Mouse (Mus musculus): Measurements from ENCODE around the gene Zbtb8os. TPM values are rescaled to one million over a fixed set of nuclear protein-coding genes. Genes with fewer than 3 reads are reported as not detected.

Zbtb8os gene
- polyA plus RNA-seq, 1 experiment from 2014 or later = 94.5 TPM

GRCm38 (mm10) chr4:129289671-129290070 lies 45.8 kb upstream of the Zbtb8os start:
- H3K9me3 ChIP-seq (ENCODE audit: control insufficient read depth) = 0 out of 2 replicates have a peak, but pooled peaks cover 2% of the 10 kb centered on the region
- H3K27ac ChIP-seq (ENCODE audit: low read depth, low read length) = no peak overlapping the region
- no peak for ATAC-seq
- no peak overlapping the region for H3K4me3 ChIP-seq (ENCODE audit: low read depth, low read length)
- H3K27me3 ChIP-seq (replicated peaks; ENCODE audit: control insufficient read depth, insufficient read depth, low read length) = no peaks in the 10 kb centered on the region
- H3K4me2 ChIP-seq (replicated peaks; ENCODE audit: low read depth) = no peak overlapping the region
- no peaks in the 10 kb centered on the region for H3K4me1 ChIP-seq (replicated peaks; ENCODE audit: control insufficient read depth, insufficient read depth, low read length)
- WGBS = 89% methylated on average over 8 of the region's 8 CpGs
- no peak overlapping the region for H3K9ac ChIP-seq (ENCODE audit: low read depth, low read length)
- H3K36me3 ChIP-seq (ENCODE audit: control insufficient read depth, insufficient read depth) = no peaks in the 10 kb centered on the region
- no peak for TF ChIP-seq CTCF (IDR thresholded peaks at IDR 0.05; ENCODE audit: low read depth)

GRCm38 (mm10) chr4:129292831-129293230 lies 42.7 kb upstream of the Zbtb8os start:
- 70% methylated on average over 7 of the region's 7 CpGs for WGBS
- no peak for TF ChIP-seq CTCF (IDR thresholded peaks at IDR 0.05; ENCODE audit: low read depth)
- no peak for ATAC-seq
- Histone ChIP-seq H3K27ac (ENCODE audit: low read depth, low read length) (no peak overlapping the region), H3K9me3 (ENCODE audit: control insufficient read depth) (no peaks in the 10 kb centered on the region), H3K4me2 (replicated peaks; ENCODE audit: low read depth) (no peak overlapping the region), H3K4me1 (replicated peaks; ENCODE audit: control insufficient read depth, insufficient read depth, low read length) (no peaks in the 10 kb centered on the region), H3K9ac (ENCODE audit: low read depth, low read length) (no peak overlapping the region), H3K27me3 (replicated peaks; ENCODE audit: control insufficient read depth, insufficient read depth, low read length) (no peaks in the 10 kb centered on the region), H3K36me3 (ENCODE audit: control insufficient read depth, insufficient read depth) (no peaks in the 10 kb centered on the region), H3K4me3 (ENCODE audit: low read depth, low read length) (no peak overlapping the region)

- Histone ChIP-seq H3K4me1 (replicated peaks; ENCODE audit: control insufficient read depth, insufficient read depth, low read length) (no peaks in the 10 kb centered on the region), H3K4me2 (replicated peaks; ENCODE audit: low read depth) (no peak overlapping the region), H3K9ac (ENCODE audit: low read depth, low read length) (no peak overlapping the region), H3K36me3 (ENCODE audit: control insufficient read depth, insufficient read depth) (no peaks in the 10 kb centered on the region), H3K9me3 (ENCODE audit: control insufficient read depth) (no peaks in the 10 kb centered on the region), H3K27ac (ENCODE audit: low read depth, low read length) (no peak overlapping the region), H3K4me3 (ENCODE audit: low read depth, low read length) (no peak overlapping the region), H3K27me3 (replicated peaks; ENCODE audit: control insufficient read depth, insufficient read depth, low read length) (no peaks in the 10 kb centered on the region)
- WGBS = 47% methylated on average over 16 of the region's 16 CpGs
- ATAC-seq = no peak
- TF ChIP-seq CTCF (IDR thresholded peaks at IDR 0.05; ENCODE audit: low read depth) = no peak
Measured at GRCm38 (mm10) chr4:129293702-129294101, 41.8 kb upstream of the Zbtb8os start.

- no peak overlapping the region for H3K27ac ChIP-seq (ENCODE audit: low read depth, low read length)
- H3K9ac ChIP-seq (ENCODE audit: low read depth, low read length) = no peak overlapping the region
- H3K4me3 ChIP-seq (ENCODE audit: low read depth, low read length) = no peak overlapping the region
- no peak overlapping the region for H3K4me2 ChIP-seq (replicated peaks; ENCODE audit: low read depth)
- H3K4me1 ChIP-seq (replicated peaks; ENCODE audit: control insufficient read depth, insufficient read depth, low read length) = no peaks in the 10 kb centered on the region
- no peaks in the 10 kb centered on the region for H3K27me3 ChIP-seq (replicated peaks; ENCODE audit: control insufficient read depth, insufficient read depth, low read length)
- ATAC-seq = no peak
- no peaks in the 10 kb centered on the region for H3K9me3 ChIP-seq (ENCODE audit: control insufficient read depth)
- no peaks in the 10 kb centered on the region for H3K36me3 ChIP-seq (ENCODE audit: control insufficient read depth, insufficient read depth)
- no peak for TF ChIP-seq CTCF (IDR thresholded peaks at IDR 0.05; ENCODE audit: low read depth)
- 17% methylated on average over 2 of the region's 2 CpGs for WGBS
Measured at GRCm38 (mm10) chr4:129295188-129295587, 40.3 kb upstream of the Zbtb8os start.

- Histone ChIP-seq H3K4me3 (ENCODE audit: low read depth, low read length) (no peak overlapping the region), H3K27ac (ENCODE audit: low read depth, low read length) (no peak overlapping the region), H3K36me3 (ENCODE audit: control insufficient read depth, insufficient read depth) (no peaks in the 10 kb centered on the region), H3K4me1 (replicated peaks; ENCODE audit: control insufficient read depth, insufficient read depth, low read length) (no peaks in the 10 kb centered on the region), H3K27me3 (replicated peaks; ENCODE audit: control insufficient read depth, insufficient read depth, low read length) (no peaks in the 10 kb centered on the region), H3K4me2 (replicated peaks; ENCODE audit: low read depth) (no peak overlapping the region), H3K9ac (ENCODE audit: low read depth, low read length) (no peak overlapping the region), H3K9me3 (ENCODE audit: control insufficient read depth) (no peaks in the 10 kb centered on the region)
- WGBS = 65% methylated on average over 7 of the region's 7 CpGs
- no peak for ATAC-seq
- no peak for TF ChIP-seq CTCF (IDR thresholded peaks at IDR 0.05; ENCODE audit: low read depth)
Measured at GRCm38 (mm10) chr4:129296066-129296465, 39.4 kb upstream of the Zbtb8os start.

- Histone ChIP-seq H3K27ac (ENCODE audit: low read depth, low read length) (no peak overlapping the region), H3K4me1 (replicated peaks; ENCODE audit: control insufficient read depth, insufficient read depth, low read length) (no peaks in the 10 kb centered on the region), H3K4me3 (ENCODE audit: low read depth, low read length) (no peak overlapping the region), H3K4me2 (replicated peaks; ENCODE audit: low read depth) (no peak overlapping the region), H3K9ac (ENCODE audit: low read depth, low read length) (no peak overlapping the region), H3K9me3 (ENCODE audit: control insufficient read depth) (no peaks in the 10 kb centered on the region), H3K27me3 (replicated peaks; ENCODE audit: control insufficient read depth, insufficient read depth, low read length) (no peaks in the 10 kb centered on the region), H3K36me3 (ENCODE audit: control insufficient read depth, insufficient read depth) (no peaks in the 10 kb centered on the region)
- 61% methylated on average over 4 of the region's 4 CpGs for WGBS
- TF ChIP-seq CTCF (IDR thresholded peaks at IDR 0.05; ENCODE audit: low read depth) = no peak
- ATAC-seq = no peak
Measured at GRCm38 (mm10) chr4:129297724-129298123, 37.8 kb upstream of the Zbtb8os start.

- Histone ChIP-seq H3K27me3 (replicated peaks; ENCODE audit: control insufficient read depth, insufficient read depth, low read length) (no peaks in the 10 kb centered on the region), H3K4me3 (ENCODE audit: low read depth, low read length) (no peak overlapping the region), H3K9me3 (ENCODE audit: control insufficient read depth) (no peaks in the 10 kb centered on the region), H3K27ac (ENCODE audit: low read depth, low read length) (no peak overlapping the region), H3K4me2 (replicated peaks; ENCODE audit: low read depth) (no peak overlapping the region), H3K36me3 (ENCODE audit: control insufficient read depth, insufficient read depth) (no peaks in the 10 kb centered on the region), H3K9ac (ENCODE audit: low read depth, low read length) (no peak overlapping the region), H3K4me1 (replicated peaks; ENCODE audit: control insufficient read depth, insufficient read depth, low read length) (no peaks in the 10 kb centered on the region)
- 63% methylated on average over 10 of the region's 10 CpGs for WGBS
- TF ChIP-seq CTCF (IDR thresholded peaks at IDR 0.05; ENCODE audit: low read depth) = no peak
- ATAC-seq = no peak
Measured at GRCm38 (mm10) chr4:129299121-129299520, 36.4 kb upstream of the Zbtb8os start.
